Mouse (Mus musculus) hindbrain, postnatal 0 days (tissue): Measurements from ENCODE around the gene Khk. TPM values are rescaled to one million over a fixed set of nuclear protein-coding genes. Genes with fewer than 3 reads are reported as not detected.
A peak's percentile ranks its signal among the peaks of the same experiment; 100 is the strongest.
"Not testable (repeated sequence)": the region's sequence is repeated elsewhere in the genome, so short reads cannot be mapped to it uniquely, and the experiment has no call there.

Experiments
- ATAC-seq: fragments of 200-750 bp; cut with Nextera tagmentation; 2 replicates; pipeline ENCODE4 v1.8.0; 2017; ENCODE audit warnings: mild to moderate bottlenecking, moderate TSS enrichment, moderate library complexity
- DNase-seq: peaks from one replicate; pipeline ENCODE4 v3.0.0-alpha.2; 2015; ENCODE audit warnings: low spot score
- H3K27ac ChIP-seq: fragments of 300-500 bp; sonication (generic); 2 replicates; pipeline ENCODE4 v1.5.1; 2014; ENCODE audit warnings: mild to moderate bottlenecking
- H3K27me3 ChIP-seq: fragments of 300-500 bp; sonication (generic); 2 replicates; pipeline ENCODE4 v1.6.1; 2014; ENCODE audit warnings: low read length, mixed read lengths; ENCODE audit not compliant: insufficient read depth
- H3K36me3 ChIP-seq: fragments of 300-500 bp; sonication (generic); 2 replicates; pipeline ENCODE4 v1.6.1; 2014; ENCODE audit warnings: low read length, mixed read lengths; ENCODE audit not compliant: insufficient read depth
- H3K4me1 ChIP-seq: fragments of 300-500 bp; sonication (generic); 2 replicates; pipeline ENCODE4 v1.6.1; 2014; ENCODE audit warnings: antibody characterized with exemption, low read length, mixed read lengths; ENCODE audit not compliant: insufficient read depth
- H3K4me2 ChIP-seq: fragments of 300-500 bp; sonication (generic); 2 replicates; pipeline ENCODE4 v1.6.1; 2014; ENCODE audit warnings: low read depth, mild to moderate bottlenecking, low read length, moderate library complexity, mixed read lengths
- H3K4me3 ChIP-seq: fragments of 300-500 bp; sonication (generic); 2 replicates; pipeline ENCODE4 v1.5.1; 2014; ENCODE audit warnings: low read length
- H3K9ac ChIP-seq: fragments of 300-500 bp; sonication (generic); replicated peaks from 2 replicates; pipeline ENCODE4 v1.6.1; 2014; ENCODE audit warnings: mild to moderate bottlenecking, low read length, moderate library complexity, mixed read lengths
- H3K9me3 ChIP-seq: fragments of 300-500 bp; sonication (generic); 2 replicates; pipeline ENCODE4 v1.6.1; 2016; ENCODE audit warnings: low read length, mixed read lengths
- CTCF ChIP-seq: IDR thresholded peaks from 2 replicates; pipeline ENCODE4 v1.5.1; 2016; ENCODE audit warnings: antibody characterized with exemption, control low read depth, low read depth
- WGBS: fragments of 180-500 bp; shearing (Covaris S2); extraction: QIAGEN DNeasy Blood & Tissue Kit; methylation state at CpG from one replicate; pipeline ENCODE4 v1.1.7; 2014; 5-methylcytosine and 5-hydroxymethylcytosine counted together
- polyA plus RNA-seq: library from polyadenylated mRNA; unstranded; fragments of >200 nt; fragmentation: Nextera tagmentation; extraction: Ambion mirVana; gene quantifications from 2 replicates; pipeline ENCODE4 v1.2.1, GENCODE M21; 2015
- total RNA-seq: library from RNA; depleted of rRNA; stranded (reverse); fragments of >200 nt; gene quantifications from 2 replicates; pipeline ENCODE4 v1.2.3, GENCODE M21; 2014; rRNA removed

The Khk gene
- 3.0 and 14.6 TPM in 2 replicates for total RNA-seq
- polyA plus RNA-seq, result 16.5 and 17.4 TPM in 2 replicates

DNA sequence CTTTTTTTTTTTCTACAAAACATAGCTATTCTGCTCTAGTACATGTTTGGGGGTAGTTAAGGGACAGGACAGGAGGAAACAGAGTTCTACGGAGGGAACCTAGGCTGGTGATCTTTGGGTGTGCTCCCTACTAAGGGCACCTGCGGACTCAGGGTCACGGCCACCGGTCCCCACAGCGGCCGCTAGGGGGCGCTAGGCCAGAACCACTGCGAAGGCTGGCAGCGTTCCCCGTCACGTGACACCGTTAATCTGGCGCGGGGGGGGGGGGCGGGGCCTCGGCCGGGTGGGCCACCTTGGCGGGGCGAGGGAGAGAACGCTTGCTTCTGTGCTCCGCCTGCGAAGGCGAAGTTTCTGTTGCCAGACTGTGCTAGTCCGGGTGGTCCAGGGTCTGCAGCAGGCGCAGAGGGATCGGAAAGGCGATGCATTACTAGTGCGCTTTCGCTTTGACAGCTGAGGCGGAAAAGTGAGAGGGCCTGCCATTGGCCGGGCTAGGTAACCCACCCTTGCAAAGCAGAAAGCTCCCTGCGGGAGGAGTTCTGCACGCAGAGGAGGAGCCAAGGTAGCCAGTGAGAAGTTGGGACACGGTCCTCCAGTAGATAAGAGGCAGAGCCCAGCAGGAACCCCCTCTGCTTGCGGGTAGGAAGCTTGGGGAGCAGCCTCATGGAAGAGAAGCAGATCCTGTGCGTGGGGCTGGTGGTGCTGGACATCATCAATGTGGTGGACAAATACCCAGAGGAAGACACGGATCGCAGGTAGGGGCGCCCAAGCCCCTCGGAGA, at the start of gene Khk:
Gene Khk, plus strand, starts transcription at position 176 of the 778 bp plus-strand sequence.
- Histone ChIP-seq H3K36me3 (no peaks in the 10 kb centered on the region), H3K4me2 (peak within 1 kb of the TSS; percentile 66), H3K9me3 (no peaks in the 10 kb centered on the region), H3K27me3 (no peaks in the 10 kb centered on the region), H3K9ac (peak within 1 kb of the TSS; percentile 37), H3K4me1 (peaks cover 10% of the 10 kb centered on the region), H3K4me3 (peak within 1 kb of the TSS; percentile 48), H3K27ac (peak within 1 kb of the TSS; percentile 76)
- peak; percentile 84 for ATAC-seq
- TF ChIP-seq CTCF, result peak; percentile 89
- peak; percentile 95 for DNase-seq
- 2% methylated on average over 34 of the region's 40 CpGs for WGBS

DNA sequence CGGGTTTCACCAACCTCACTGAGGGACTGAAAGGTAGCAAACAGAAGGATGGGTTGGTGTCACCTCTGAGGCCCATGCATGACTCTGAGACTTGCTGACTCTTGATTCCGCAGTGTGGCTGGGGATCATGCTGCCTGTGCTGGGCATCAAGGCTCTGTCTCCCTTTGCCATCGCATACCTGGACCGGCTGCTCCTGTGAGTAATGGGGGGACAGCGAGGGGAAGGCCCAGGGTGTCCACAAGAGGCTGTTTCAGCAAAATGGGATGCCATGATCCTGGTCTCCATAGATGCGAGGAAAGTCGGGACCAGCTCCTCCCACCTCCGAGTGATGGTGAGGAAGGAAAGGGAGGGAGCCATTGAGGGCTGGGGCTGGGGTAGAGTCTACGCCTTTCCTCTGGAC, 48.7 kb upstream of the Khk start:
- 95% methylated on average over 9 of the region's 9 CpGs for WGBS
- DNase-seq, result no peak
- H3K27ac ChIP-seq, result no peak overlapping the region
- ATAC-seq, result no peak
- no peak for TF ChIP-seq CTCF
- no peak overlapping the region for H3K9ac ChIP-seq
- H3K36me3 ChIP-seq, result peaks cover 59% of the 10 kb centered on the region
- no peak overlapping the region for H3K4me2 ChIP-seq
- no peak overlapping the region for H3K4me3 ChIP-seq
- no peaks in the 10 kb centered on the region for H3K9me3 ChIP-seq
- H3K27me3 ChIP-seq, result no peaks in the 10 kb centered on the region
- 0 out of 2 replicates have a peak, but pooled peaks cover 5% of the 10 kb centered on the region for H3K4me1 ChIP-seq

GRCm38 (mm10) chr5:30874365-30874764, 46.9 kb upstream of the Khk start:
- Histone ChIP-seq H3K4me1 (0 out of 2 replicates have a peak, but pooled peaks cover 5% of the 10 kb centered on the region), H3K4me2 (no peak overlapping the region), H3K36me3 (peaks cover 64% of the 10 kb centered on the region), H3K9me3 (no peaks in the 10 kb centered on the region), H3K27me3 (no peaks in the 10 kb centered on the region), H3K4me3 (no peak overlapping the region), H3K27ac (no peak overlapping the region), H3K9ac (no peak overlapping the region)
- 91% methylated on average over 7 of the region's 7 CpGs for WGBS
- ATAC-seq, result no peak
- no peak for DNase-seq
- no peak for TF ChIP-seq CTCF

- ATAC-seq (no peak), DNase-seq (no peak)
- no peak overlapping the region for H3K9ac ChIP-seq
- WGBS, result 56% methylated on average over 6 of the region's 6 CpGs
- H3K27ac ChIP-seq, result no peak overlapping the region
- TF ChIP-seq CTCF, result no peak
- H3K4me2 ChIP-seq, result no peak overlapping the region
- no peaks in the 10 kb centered on the region for H3K9me3 ChIP-seq
- no peak overlapping the region for H3K4me3 ChIP-seq
- peaks cover 37% of the 10 kb centered on the region for H3K36me3 ChIP-seq
- H3K27me3 ChIP-seq, result no peaks in the 10 kb centered on the region
- no peaks in the 10 kb centered on the region for H3K4me1 ChIP-seq
These were observed 42.6 kb upstream of the Khk start for GRCm38 (mm10) chr5:30878616-30879015.

- Histone ChIP-seq H3K9me3 (no peaks in the 10 kb centered on the region), H3K4me1 (no peaks in the 10 kb centered on the region), H3K27me3 (no peaks in the 10 kb centered on the region), H3K9ac (no peak overlapping the region), H3K36me3 (peaks cover 29% of the 10 kb centered on the region), H3K4me2 (no peak overlapping the region), H3K4me3 (no peak overlapping the region), H3K27ac (no peak overlapping the region)
- peak; percentile 27; the same call in 1 of the 2 replicates for TF ChIP-seq CTCF
- 76% methylated on average over 5 of the region's 5 CpGs for WGBS
- ATAC-seq (no peak; the same call in 1 of the 2 replicates), DNase-seq (no peak)
These were observed 41.8 kb upstream of the Khk start for GRCm38 (mm10) chr5:30879347-30879943.

- not testable (repeated sequence) for H3K4me2 ChIP-seq, DNase-seq, H3K4me3 ChIP-seq, H3K4me1 ChIP-seq, H3K9ac ChIP-seq, ATAC-seq, H3K27me3 ChIP-seq, H3K27ac ChIP-seq, H3K9me3 ChIP-seq
- H3K36me3 ChIP-seq, result peaks cover 10% of the 10 kb centered on the region; the same call in 1 of the 2 replicates
- 80% methylated on average over 4 of the region's 4 CpGs for WGBS
These were observed 39.4 kb upstream of the Khk start for GRCm38 (mm10) chr5:30881839-30882238.
